Mouse (Mus musculus) layer of hippocampus, adult 11-12 months (tissue): Measurements from ENCODE around the gene Lypd5.
A peak's percentile ranks its signal among the peaks of the same experiment; 100 is the strongest.

Experiments
- DNase-seq: peaks from one replicate; pipeline ENCODE4 v3.0.0; 2022; ENCODE audit warnings: low spot score

The Lypd5 gene

DNA sequence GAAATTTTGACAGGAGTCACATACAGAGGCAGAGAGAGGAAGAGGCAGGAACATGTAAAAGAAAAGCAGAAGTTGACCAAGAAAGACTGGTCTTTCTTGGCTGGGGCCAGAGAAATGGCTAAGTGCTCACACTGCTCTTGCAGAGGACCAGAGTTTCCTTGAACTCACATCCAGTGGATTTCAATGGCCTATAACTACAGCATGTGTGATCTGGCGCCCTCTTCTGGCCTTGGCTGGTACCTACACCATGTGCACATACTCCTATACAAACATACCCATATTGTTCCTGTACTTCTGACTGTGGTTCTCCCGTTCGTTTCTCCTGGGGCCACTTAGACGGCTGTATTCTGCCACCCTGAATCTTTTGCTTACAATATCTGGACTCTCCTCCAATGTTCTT, 12.0 kb downstream of the Lypd5 start:
- DNase-seq, result no peak

DNA sequence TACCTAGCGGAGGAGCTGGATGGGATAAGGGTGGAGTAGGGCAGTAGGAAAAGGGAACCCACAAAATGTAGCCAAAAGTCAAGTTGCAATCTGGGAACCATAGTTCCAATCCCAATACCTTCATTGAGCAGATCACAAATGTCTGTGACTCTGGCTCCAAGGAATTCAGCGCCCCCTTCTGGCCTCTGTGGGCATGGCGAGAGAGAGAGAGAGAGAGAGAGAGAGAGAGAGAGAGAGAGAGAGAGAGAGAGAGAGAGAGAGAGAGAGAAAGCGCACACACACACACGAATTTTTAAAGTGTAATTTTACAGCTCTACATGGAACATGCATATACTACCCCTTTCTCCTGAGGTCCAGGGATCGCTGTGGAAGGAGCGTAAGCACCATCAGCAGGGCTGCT, 14.2 kb downstream of the Lypd5 start:
- DNase-seq, result peak; percentile 53

DNA sequence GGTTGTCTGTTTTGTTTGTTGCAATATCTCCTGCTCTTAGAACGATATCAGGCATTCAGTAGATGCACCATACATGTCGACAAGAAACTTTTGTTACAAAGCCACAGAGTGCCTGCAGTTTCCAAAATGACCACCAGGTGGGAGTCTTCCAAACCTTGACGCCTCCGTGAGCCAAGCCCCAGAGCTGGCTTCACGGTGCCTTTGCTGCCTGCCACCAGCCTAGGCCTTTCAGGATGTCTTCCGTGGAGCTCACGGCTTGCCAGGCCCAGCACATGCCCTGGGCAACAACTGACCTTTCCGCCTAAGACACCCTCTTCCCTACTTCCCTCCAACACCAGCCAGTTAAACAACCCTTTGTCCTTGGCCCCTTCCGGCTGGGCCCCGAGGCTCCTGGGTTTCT, 15.8 kb downstream of the Lypd5 start:
- DNase-seq, result peak; percentile 88

DNA sequence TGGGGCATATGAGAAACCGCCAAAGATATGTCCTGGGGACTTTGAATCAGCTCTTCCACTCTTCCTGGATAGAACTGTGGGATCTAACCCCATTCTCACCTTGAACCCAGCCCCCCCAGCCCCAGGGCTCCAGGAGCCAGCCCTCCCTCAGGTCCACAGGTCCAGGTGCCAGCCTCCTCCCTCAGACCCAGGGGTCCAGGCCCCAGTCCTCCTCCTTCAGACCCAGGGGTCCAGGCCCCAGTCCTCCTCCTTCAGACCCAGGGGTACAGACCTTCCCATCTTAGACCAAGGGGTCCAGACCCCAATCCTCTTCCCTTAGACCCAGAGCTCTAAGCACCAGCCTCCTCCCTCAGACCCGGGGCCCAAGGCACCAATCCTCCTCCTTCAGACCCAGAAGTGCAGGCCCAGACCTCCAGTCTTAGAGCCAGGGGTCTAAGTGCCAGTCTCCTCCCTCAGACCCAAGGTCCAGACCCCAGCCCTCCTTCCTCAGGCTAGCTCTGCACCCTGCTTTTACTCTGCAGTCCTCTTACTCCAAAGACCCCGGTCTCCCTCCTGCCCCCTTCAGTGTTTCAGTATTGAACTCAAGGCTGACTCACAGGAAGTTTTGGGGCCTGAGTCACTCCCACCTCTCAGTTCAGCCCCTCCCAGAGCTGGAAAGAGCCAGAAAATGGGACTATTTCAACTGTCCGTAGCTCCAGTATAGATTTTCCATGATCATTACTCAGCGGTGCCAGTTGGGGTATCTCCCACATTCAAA, 16.4 kb downstream of the Lypd5 start:
- no peak for DNase-seq

DNA sequence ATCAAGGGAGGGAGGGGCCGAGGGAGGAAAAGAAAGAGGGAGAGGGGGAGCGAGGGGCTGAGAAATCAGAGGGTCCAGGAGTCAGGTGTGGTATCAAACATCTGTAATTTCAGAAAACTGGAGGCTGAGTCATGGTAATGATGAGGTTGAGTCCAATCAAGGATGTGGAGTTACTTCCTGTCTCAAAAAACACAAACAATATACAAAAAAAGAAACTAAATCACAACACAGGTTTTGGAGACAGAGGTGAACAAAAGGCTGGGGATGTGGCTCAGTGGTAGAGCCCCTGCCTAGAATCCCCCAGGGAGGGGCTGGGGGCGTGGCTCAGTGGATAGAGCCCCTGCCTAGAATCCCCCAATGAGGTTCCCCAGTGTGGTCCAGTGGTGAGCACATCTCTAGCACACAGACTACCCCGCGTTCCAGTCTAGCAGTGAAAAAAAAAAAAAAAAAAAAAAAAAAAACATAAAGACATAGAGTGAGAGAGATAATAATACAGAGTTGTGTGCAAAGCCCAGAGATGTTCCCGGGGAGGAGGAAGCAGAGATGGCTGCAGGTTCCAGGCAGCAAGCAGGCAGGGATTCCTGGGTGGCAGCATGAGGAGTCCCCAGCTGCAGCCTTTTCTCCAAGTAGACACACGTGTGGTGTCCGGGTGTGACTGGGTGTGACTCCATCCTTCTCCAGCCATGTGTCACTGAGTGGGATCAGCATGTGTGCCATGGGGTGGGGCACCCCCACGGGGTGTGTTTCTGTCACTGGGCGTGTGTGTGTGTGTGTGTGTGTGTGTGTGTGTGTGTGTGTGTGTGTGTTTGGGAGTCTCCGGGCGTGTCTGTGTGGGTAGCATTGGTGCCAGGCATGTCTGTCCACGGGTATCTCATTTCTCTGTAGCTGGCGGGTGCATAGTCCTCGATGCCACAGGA, 18.0 kb downstream of the Lypd5 start:
- DNase-seq, result no peak

DNA sequence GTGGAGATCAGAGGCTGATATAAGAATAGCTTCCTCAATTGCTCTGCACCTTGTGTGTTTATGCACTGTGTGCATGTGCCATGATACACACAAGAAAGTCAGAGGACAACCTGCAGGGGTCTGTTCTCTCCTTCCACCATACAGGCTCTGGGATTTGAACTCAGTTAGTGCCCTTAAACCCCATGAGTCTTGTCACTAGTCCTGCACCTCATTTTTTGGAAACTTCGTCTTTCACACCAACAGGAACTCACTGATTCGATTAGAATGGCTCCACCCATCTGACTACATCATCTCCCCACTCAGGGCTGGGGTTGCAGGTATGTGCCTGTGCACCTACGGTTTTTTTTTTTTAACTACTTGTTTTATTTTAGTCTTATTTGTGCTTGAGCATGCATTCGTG, 19.2 kb downstream of the Lypd5 start:
- no peak for DNase-seq

DNA sequence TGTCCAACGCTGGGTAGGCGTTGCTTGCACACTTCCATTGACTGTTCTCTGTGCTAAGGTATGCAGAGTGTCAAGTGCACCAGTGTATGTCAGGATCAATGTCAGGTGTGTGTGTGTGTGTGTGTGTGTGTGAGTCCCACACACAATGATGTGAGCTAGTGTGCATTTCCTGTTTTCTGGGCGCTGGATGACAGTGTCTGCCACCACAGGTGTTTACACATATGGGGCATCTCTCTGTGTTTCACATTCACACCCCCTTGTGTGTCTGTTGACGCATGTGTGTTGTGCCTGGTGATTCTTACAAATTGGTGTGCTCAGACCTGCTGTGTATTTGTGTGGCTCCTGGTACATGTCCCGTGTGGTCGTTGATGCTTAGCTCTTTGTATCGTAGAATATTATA, 19.9 kb downstream of the Lypd5 start:
- no peak for DNase-seq

DNA sequence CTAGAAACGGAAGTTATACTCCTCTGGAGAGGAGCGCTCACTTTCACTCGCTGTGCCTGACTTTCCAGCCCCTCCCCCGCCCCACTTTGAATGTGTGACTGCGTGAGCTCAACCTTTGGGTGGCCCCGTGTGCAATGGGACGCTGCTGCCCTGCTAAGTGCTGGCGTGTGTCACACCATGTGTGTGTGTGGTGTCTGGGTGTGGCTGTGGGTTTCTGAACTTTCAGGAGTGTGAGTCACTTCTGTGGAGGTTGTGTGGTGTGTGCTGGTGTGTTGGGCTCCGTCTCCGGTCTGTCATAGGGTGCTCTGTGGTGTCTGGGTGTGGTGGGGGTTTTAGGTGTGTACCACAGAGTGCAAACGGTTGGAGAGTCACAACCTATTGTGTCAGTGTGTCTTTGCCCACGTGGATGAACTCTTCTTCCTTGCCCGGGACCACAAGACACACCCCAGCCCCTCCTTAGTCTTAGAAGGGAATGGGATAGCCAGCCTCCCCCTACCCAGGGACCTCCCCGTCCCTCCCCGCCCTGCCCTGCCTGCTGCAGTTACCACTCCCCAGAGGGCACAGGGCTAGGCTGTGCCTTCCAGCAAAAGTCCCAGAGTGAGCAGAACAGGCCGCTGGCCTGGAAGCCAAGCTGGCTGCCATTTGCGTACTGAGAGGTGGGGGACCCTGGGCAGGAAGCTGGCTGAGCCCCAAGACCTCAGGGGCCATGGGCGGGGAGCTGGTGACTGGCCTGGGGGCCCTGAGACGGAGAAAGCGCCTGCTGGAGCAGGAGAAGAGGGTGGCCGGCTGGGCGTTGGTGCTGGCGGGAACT, 20.9 kb downstream of the Lypd5 start, which contains the start of gene Kcnn4:
TSS of gene Kcnn4 (plus strand) at position 533 of the 811 bp plus-strand sequence.
- no peak for DNase-seq

DNA sequence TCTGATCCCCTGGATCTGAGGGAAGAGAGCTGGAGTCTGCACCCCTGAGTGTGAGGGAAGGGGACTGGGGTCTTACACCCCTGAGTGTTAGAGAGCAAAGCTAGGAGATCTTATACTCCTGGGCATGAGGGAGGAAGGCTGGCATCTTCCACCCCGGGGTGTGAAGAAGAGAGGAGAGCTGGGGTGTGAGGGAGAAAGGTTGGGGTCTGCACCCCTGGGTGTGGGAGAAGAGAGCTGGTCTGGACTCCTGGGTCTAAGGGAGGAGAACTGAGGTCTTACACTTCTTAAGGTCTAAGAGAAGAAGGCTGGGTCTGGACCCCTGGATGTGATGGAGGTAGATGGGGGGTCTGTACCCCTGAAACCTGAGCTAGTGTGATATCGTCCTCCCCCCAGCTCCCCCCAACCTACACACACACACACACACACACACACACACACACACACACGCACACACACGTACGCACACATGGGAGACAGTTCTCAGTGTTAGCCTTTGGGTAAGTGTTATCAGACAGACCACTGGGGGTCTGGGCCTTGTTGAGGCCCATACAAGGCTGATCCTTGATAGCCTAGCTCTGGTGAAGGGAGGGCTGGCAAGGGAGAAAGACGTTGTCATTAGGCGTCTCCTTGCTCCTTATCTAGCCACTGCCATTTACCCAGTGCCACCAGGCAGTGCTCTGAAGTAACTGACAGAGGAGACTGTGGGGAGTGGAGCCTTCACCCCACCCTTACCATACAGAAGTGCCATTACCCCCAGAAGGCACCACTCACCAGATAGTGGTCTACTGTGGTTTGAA, 22.2 kb downstream of the Lypd5 start:
- no peak for DNase-seq

DNA sequence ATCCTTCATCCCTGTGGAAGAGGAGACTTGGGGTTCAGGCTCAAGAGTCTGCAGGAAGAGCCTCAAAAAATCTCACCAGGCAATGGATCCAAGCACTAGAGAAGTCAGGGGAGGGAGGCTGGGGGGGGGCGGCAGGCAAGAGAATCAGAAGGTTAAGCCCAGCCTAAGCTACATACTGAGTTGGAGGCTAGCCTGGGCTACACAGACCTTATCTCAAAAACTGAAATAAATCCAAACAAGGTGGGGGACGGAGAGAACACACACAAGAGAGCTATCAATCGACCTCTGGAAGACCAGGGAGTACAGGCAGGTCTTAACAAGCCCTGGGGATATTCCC, 22.8 kb downstream of the Lypd5 start:
- DNase-seq, result no peak

DNA sequence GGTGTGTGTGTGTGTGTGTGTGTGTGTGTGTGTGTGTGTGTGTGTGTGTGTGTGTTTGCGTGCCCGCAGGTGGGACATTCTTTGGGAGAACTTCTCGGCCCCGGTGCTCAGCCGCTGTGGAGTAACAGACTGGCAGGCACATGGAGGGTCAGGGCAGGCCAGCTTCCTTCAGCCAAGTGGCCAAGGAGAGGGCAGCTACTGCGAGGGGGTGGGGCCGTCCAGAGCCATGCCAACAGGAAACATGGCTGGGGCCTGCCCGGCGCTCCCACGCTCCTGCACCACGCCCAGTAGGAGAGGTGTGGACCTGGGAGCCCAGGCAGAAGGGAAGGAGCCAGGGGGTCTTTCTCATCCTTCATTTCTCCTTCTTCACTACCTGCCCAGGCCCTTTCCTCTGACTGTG, 23.3 kb downstream of the Lypd5 start:
- DNase-seq, result no peak

DNA sequence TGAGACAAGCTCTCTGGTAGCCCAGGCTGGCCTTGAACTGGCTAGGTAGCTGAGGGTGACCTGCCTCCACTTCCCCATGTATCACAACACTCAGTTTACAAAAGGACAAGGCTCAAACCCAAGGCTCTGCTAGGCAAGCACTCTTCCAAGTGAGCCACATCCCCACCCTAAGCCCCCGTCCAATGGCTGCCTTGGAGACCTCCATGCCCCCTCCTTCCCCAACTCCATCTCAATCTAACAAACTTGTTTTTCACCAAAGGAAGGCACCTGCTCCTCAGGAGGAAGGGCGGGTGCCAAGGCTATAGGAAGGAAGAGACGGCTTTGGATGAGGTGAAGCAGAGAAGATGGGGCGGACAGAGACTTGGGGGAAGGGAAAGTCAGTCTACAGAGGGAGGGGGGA, 23.8 kb downstream of the Lypd5 start:
- DNase-seq, result no peak

DNA sequence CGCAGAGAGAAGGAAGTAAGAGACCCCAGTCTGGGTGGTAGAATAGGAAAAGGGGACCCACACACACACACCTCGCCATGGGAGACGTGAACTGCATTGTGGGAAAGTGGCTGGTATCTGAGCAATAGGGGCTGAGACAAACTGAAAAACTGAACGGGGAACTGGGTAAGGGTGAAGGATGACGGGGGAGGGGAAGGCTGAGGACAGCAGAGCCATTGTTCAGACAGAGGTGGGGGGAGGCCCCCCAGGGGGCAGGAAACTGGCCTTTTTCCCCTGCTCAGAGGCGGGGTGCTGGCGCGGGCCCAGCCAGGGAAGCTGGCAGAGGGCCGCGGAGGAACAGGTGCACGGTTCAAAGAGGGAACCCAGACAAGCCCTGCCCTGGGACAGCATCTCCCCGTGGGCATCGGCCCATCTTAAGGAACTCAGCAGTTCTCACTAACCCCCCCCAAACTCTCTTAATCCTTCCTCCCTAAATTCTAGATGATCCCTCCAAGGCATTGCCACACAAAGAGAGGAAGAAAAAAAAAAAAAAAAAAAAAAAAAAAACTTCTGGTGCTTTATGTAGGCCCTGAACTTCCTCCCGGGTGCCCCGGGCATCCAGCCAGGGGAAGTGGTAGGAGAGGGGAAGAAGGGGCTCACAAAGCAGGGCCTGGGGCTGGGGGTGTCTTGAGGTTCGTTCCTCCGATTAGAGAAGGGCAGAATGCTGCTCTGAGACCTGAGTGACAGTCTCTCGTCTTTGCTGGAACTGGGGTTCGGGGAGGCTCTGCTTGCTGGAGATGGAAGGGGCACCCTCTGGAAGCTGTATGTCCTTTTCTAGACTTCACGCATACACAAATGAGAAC, 24.8 kb downstream of the Lypd5 start:
- DNase-seq, result peak; percentile 64

DNA sequence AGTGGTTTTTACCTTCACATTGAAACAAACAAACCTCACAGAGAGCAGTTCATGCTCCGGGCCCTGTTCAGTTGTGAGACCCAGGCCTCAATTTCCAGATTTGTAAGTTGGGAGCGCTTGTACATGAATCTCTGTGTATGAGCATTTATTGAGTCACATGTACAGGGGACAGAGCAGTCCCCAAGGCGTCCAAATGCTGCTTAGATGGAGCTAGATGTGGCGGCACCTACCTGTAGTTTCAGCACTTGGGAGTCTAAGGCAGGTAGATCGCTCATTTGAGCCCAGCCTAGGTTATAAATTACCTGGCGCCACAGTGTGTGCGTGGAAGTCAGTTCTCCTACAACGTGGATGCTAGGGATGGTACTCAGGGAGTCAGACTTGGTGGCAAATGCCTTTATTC, 27.5 kb downstream of the Lypd5 start:
- no peak for DNase-seq

DNA sequence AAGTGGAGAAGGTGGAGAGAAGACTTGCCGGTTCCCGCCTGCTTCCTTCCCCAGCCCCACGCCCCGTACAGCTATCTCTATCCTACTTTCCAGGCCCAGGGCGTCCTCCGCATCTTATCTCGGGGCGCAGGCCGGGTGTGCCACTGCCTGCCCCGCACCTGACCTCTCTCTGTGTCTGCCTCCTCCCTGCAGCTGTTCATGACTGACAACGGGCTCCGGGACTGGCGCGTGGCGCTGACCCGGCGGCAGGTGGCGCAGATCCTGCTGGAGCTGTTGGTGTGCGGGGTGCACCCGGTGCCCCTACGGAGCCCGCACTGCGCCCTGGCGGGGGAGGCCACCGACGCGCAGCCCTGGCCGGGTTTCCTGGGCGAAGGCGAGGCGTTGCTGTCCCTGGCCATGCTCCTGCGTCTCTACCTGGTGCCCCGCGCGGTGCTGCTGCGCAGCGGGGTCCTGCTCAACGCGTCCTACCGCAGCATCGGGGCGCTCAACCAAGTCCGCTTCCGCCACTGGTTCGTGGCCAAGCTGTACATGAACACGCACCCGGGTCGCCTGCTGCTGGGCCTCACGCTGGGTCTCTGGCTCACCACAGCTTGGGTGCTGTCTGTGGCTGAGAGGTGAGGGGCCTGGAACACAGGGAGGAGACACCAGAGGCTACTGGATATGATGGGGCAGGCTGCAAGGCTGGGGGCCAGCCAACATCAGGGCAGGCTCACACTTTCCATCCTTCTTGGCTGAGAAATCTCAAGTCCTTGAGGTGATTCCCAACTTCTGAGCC, 28.3 kb downstream of the Lypd5 start:
- no peak for DNase-seq

DNA sequence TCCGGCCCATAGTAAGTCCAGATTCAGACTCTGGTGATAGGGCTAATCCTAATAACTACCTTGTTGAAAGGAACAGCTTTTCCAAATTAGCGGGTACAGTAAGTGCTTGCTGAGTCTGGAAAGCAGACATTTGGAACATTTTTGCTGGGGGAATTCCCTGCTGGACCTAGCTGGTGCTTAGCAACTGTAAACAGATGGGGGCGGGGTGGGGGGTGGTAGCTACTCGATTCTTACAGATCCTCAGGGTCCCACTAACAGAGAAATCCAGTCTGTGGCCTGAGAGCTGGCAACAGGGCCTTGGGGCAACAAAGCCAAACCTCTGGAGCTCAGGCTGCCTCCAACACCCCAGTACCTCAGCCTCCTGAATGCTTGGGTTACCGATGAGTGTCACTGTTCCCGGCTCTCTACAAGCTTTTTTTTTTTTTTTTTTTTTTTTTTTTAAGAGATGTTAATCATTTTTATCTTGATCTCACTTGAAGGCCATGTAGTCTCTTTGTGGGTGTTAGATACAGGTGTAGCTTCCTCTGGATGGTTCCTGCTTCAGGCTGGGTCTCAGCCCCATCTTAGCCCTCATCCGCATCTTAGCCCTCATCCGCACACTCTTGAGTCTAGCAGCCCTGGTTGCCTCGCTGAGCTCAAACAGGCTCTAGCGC, 29.2 kb downstream of the Lypd5 start:
- no peak for DNase-seq

DNA sequence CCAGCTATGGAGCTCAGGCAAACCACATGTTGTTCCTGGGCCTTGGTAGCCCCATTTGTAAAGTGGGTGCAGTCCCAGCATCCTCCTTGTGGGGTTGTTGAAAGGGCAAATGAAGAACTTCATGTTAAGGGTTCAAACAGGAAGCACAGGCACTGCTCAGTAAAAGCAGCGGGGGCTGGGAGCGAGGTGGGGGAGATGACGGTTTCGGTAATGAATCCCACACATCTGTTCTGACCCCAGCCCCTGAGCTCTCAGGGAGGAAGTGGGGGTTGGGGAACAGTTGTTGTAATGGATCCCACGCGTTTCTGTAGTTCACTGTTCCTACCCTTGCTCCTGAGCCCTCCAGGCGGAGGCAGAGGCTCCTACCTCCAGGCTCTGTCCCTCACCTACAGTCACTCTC, 30.9 kb downstream of the Lypd5 start:
- DNase-seq, result no peak

DNA sequence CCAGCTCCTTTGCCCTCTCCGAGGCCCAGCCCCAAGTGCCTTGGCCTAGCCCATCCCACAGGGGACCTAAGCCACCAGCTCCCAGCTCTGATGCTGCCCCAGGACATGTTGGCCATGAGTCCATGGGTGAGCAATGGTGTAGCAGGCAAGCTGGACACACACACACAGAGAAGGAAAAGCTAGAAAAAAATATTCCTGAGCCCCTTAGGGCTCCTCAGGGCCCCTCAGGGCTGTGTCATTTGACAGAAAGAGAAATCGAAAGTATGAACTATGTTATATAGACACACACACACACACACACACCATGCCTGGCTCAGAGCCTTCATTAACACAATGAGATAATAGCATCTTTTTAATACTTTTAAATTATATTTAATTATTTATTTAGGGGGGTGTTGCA, 31.4 kb downstream of the Lypd5 start:
- no peak for DNase-seq

DNA sequence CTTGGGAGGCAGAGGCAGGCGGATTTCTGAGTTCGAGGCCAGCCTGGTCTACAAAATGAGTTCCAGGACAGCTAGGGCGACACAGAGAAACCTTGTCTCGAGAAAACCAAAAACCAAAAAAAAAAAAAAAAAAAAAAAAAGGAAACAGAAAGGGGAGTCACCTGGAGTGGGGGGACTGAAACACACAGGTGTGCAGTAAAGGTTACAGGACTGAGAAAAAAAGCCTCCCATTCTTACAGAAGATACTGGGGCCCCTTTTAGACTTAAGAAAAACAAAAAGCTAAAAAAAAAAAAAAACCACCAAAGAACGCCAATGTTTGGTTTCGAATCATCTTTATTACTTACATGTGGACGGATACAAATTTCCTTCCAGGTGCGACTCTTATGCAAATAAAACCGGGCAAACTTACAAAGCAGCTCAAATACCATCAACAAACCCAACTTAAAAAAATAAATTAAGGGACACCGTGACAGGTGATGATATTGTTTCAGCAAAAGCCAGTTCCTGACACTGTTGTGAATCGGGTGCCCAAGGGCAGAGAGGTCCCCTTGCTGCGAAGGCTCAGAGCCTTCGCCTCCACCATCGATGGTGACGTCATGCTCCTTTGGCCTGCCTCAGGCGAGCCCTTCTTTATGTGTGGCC, 33.9 kb downstream of the Lypd5 start:
- no peak for DNase-seq
